Mouse (Mus musculus) liver, adult 2 months (tissue): Measurements from ENCODE around the gene Trappc10.

Experiments
- CTCF ChIP-seq: fragments of 200-500 bp; IDR thresholded peaks from 2 replicates; pipeline ENCODE4 v1.5.1; 2011; ENCODE audit warnings: low read depth, low read length, control low read depth
- POLR2A ChIP-seq: fragments of 200-500 bp; IDR thresholded peaks from 2 replicates; pipeline ENCODE4 v1.6.1; 2011; ENCODE audit warnings: low read length, control low read depth; ENCODE audit not compliant: insufficient read depth; ENCODE audit errors: extremely low read depth

DNA sequence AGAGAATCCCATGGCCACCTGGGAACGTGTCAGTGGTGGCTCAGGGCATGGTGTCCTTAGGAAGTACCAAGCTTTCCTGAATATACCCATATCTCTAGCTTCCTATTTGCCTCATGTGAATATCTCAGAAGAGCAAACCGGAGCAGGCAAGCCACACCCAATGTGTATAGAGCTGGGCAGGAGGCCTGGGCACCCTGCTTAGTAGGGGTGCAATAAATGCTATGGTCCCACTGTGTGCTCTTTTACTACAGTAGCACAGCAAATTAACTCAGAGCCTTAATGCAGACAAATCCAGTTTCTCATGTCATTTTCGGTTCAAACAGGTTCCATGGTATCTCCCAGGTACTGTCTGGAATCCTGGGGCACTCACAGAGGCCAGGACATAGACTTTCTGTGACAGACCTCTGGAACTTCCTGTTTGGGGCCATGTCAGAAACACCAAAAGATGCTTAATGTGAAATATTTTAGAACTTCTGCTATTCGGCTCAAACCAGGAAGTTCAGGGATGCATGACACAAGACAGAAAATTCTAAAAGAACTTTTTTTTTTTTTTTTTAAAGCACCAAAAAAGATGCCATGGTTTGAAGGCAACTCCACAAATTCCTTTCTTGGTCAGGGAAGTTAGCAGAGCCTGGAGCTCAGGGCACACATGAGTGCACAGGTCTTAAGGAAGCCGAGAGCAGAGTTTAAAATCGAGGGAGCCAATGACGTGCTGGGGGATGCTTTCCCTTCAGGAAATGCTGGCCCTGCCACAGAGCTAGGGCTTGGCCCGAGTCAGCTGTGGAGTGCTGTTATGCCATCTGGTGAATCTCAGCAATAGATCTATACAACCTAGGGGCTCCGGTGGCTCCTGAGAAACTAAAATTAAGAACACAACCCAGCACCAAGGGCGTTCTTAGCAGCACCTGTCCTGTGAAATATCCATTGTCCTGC, 95.3 kb downstream of the Trappc10 start:
- no peak for TF ChIP-seq CTCF
- TF ChIP-seq POLR2A, result no peak
